ENCODE assay signal across 8 mouse cellular contexts in the genomic region with DNA sequence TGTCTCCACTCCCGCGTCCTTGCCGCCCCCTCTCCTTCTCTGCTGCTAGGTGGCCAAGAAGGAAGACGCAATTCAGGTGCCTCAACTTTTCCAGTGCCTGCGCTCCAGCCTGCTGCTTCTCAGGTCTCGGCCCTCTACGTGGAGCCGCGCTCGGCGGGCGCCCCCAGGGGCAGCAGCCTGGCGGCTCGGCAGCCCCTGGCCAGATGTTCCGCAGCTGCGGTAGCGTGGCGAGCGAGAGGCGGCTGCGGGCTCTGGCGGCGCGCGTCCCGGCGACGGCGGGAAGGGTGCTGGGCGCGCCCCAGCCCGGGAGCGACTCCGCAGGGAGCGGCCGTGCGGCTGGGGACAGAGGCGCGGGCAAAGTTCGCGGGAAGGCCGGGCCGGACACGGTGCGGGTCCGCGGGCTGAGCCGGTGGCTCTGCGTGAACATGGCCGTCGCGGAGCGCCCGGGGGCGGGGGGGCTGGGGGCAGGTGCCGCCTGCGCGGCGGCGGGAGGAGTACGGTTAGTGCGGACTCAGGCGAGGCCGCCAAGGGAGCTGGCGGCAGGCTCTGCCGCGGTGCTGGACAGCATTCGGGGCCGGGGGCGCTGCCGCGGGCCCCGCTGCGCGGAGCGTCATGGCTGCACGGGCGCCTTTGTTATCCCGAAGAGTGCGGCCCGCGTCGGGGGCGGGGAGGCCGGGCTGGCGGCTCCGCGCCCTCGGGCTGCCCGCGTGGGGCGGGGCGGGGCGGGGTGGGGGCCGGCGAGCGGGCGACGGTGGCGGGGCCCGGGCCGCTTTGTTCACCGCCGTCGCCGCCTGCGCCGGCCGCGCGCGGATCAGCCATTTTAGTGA. TPM values are rescaled to one million over a fixed set of nuclear protein-coding genes. Genes with fewer than 3 reads are reported as not detected.
DNase-seq lines count a peak whose midpoint lies in the region; ATAC-seq and TF ChIP-seq lines count a peak whose summit lies in the region.

No protein-coding gene starts in this region.

- WGBS in heart, embryonic 15.5 days, result 5% methylated on average over 70 of the region's 112 CpGs
- 24% methylated on average over 65 of the region's 112 CpGs for WGBS in midbrain, embryonic 13.5 days

- peak overlapping the region; percentile 81 for H3K4me2 ChIP-seq in heart, embryonic 15.5 days
- peak overlapping the region; percentile 44 for H3K4me2 ChIP-seq in midbrain, embryonic 13.5 days (replicated peaks)

- H3K4me1 ChIP-seq in G1E (ENCODE audit: insufficient read depth, low read depth, low read length), result peaks cover 18% of the 10 kb centered on the region
- no peaks in the 10 kb centered on the region; the same call in 1 of the 2 replicates for H3K4me1 ChIP-seq in heart, embryonic 15.5 days (replicated peaks)
- H3K4me1 ChIP-seq in midbrain, embryonic 13.5 days (replicated peaks), result 0 out of 2 replicates have a peak, but pooled peaks cover 15% of the 10 kb centered on the region

- TF ChIP-seq CTCF in G1E (IDR thresholded peaks at IDR 0.05; ENCODE audit: low read depth, low read length), result no peak

- no peaks in the 10 kb centered on the region for H3K9me3 ChIP-seq in G1E (replicated peaks)
- no peaks in the 10 kb centered on the region for H3K9me3 ChIP-seq in heart, embryonic 15.5 days (replicated peaks)
- H3K9me3 ChIP-seq in midbrain, embryonic 13.5 days, result no peaks in the 10 kb centered on the region

- no peaks in the 10 kb centered on the region for H3K27me3 ChIP-seq in G1E (ENCODE audit: insufficient read depth, low read length)
- 0 out of 2 replicates have a peak, but pooled peaks cover 3% of the 10 kb centered on the region for H3K27me3 ChIP-seq in heart, embryonic 15.5 days
- H3K27me3 ChIP-seq in midbrain, embryonic 13.5 days, result no peaks in the 10 kb centered on the region

- ATAC-seq in cerebellum, adult (ENCODE audit: insufficient number of reproducible peaks, low FRiP score, low TSS enrichment), result peak; percentile 49; the same call in 1 of the 2 replicates
- ATAC-seq in G1E (ENCODE audit: extremely low read depth, insufficient number of reproducible peaks, low FRiP score, poor library complexity, severe bottlenecking), result no peak
- peak; percentile 48 for ATAC-seq in heart, embryonic 15.5 days (replicated peaks; ENCODE audit: insufficient number of reproducible peaks, insufficient read depth, low FRiP score, low read depth)
- peak; percentile 72 for ATAC-seq in midbrain, embryonic 13.5 days

- peak overlapping the region; percentile 81 for H3K4me3 ChIP-seq in G1E (ENCODE audit: low read depth, low read length)
- peak overlapping the region; percentile 75 for H3K4me3 ChIP-seq in heart, embryonic 15.5 days
- peak overlapping the region; percentile 73 for H3K4me3 ChIP-seq in midbrain, embryonic 13.5 days (replicated peaks)

- no peak for DNase-seq in cerebellum, adult 8-10 months
- peak; percentile 4 for DNase-seq in G1E (ENCODE audit: low spot score)
- DNase-seq in embryo, embryonic 10 days (ENCODE audit: low spot score), result peak; percentile 3
- peak; percentile 50 for DNase-seq in kidney, postnatal 14 days
- DNase-seq in telencephalon, adult 2 months (ENCODE audit: low read depth, low spot score), result peak; percentile 6

- H3K9ac ChIP-seq in heart, embryonic 15.5 days, result peak overlapping the region; percentile 78
- H3K9ac ChIP-seq in midbrain, embryonic 13.5 days (replicated peaks), result peak overlapping the region; percentile 97

- H3K27ac ChIP-seq in heart, embryonic 15.5 days, result peak overlapping the region; percentile 94
- H3K27ac ChIP-seq in midbrain, embryonic 13.5 days, result peak overlapping the region; percentile 98

- peaks cover 20% of the 10 kb centered on the region for H3K36me3 ChIP-seq in G1E (replicated peaks)
- H3K36me3 ChIP-seq in heart, embryonic 15.5 days, result no peaks in the 10 kb centered on the region; the same call in 1 of the 2 replicates
- H3K36me3 ChIP-seq in midbrain, embryonic 13.5 days, result peaks cover 12% of the 10 kb centered on the region

RNA-seq across cellular contexts. Expression of a gene that starts 0.6 kb away (rescaled TPM):
- total RNA-seq in G1E (2014; fragmentation: Nextera tagmentation) (444 and 498 TPM in 2 replicates), G1E (2017) (279 and 306 TPM in 2 replicates)
- polyA plus RNA-seq in G1E (2012), result 269 and 287 TPM in 2 replicates
- polyA plus RNA-seq in heart, embryonic 15.5 days (2015; fragmentation: Nextera tagmentation; extraction: Ambion mirVana), result 155 and 156 TPM in 2 replicates
- polyA plus RNA-seq in midbrain, embryonic 13.5 days (2015; fragmentation: Nextera tagmentation; extraction: Ambion mirVana), result 686 and 764 TPM in 2 replicates
